Mouse (Mus musculus): ENCODE results near the gene Tmem260.

DNA sequence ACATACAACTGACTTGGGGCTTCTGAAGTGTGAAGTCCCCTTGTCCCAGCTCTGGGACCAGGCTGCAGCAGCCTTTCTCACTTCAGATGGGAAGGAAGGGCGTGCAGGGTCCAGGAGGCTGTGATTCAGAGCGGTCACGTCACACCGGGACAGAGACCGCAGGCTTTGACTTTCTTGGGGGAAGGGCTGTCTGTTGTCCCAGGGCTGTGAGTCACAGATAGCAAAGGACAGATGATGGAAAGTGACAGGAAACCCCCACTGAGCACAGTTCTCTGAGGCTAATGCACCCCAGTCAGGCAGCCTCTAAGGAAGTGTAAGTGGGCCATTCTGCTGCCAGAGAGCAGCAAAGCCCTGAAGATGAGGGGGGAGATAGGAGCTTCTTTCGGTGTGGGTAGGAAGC lies 23.9 kb upstream of the Tmem260 start:
- TF ChIP-seq CTCF (IDR thresholded peaks at IDR 0.05), result no peak
- TF ChIP-seq POLR2A (IDR thresholded peaks at IDR 0.05; ENCODE audit: insufficient read depth, low read depth, low read length), result no peak
- TF ChIP-seq EP300 (IDR thresholded peaks at IDR 0.05; ENCODE audit: insufficient read depth, low read depth, low read length), result no peak
